Mouse (Mus musculus) CH12.LX (cell line): ENCODE data around the gene Znrd1as. TPM values are rescaled to one million over a fixed set of nuclear protein-coding genes. Genes with fewer than 3 reads are reported as not detected.

Experiments
- DNase-seq: peaks from one replicate; pipeline ENCODE4 v3.0.0-alpha.2; 2013; ENCODE audit errors: extremely low read depth
- H3K27ac ChIP-seq: 2 replicates; pipeline ENCODE4 v1.5.1; 2012; ENCODE audit warnings: low read depth, mild to moderate bottlenecking, control low read depth, moderate library complexity; ENCODE audit not compliant: insufficient read depth
- H3K27me3 ChIP-seq: replicated peaks from 2 replicates; pipeline ENCODE3; 2012; ENCODE audit warnings: inconsistent platforms
- H3K36me3 ChIP-seq, 2 experiments: replicated peaks in 1 of 2; 2 replicates each; pipeline versions ENCODE3 to v1.6.1; 2012; ENCODE audit warnings: inconsistent platforms in 1 of 2, low read length in 1 of 2, mild to moderate bottlenecking in 1 of 2, mixed read lengths in 1 of 2, moderate library complexity in 1 of 2; ENCODE audit not compliant: control insufficient read depth in 1 of 2, insufficient read depth in 1 of 2
- H3K4me1 ChIP-seq, 2 experiments: 2 replicates each; pipeline ENCODE4 v1.6.1; 2012; ENCODE audit warnings: inconsistent platforms in 1 of 2, moderate library complexity in 1 of 2; ENCODE audit not compliant: insufficient read depth in 2 of 2, control insufficient read depth in 1 of 2
- H3K4me2 ChIP-seq: 2 replicates; pipeline ENCODE4 v1.6.1; 2012; ENCODE audit warnings: low read depth, mild to moderate bottlenecking, control low read depth; ENCODE audit not compliant: poor library complexity, insufficient read depth, severe bottlenecking
- H3K4me3 ChIP-seq, 3 experiments: fragments of 150-350 bp in 1 of 3; sonication (generic) in 1 of 3; replicated peaks in 1 of 3; 2 replicates each; pipeline versions ENCODE3 to v1.5.1; 2011 to 2012; ENCODE audit warnings: low read depth in 2 of 3, low read length in 2 of 3, mild to moderate bottlenecking in 2 of 3, moderate library complexity in 2 of 3, control low read depth in 1 of 3, improper control_type of control experiment in 1 of 3, inconsistent platforms in 1 of 3, mixed read lengths in 1 of 3; ENCODE audit not compliant: poor library complexity in 1 of 3
- H3K79me2 ChIP-seq: replicated peaks from 2 replicates; pipeline ENCODE4 v1.6.1; 2012; ENCODE audit warnings: mild to moderate bottlenecking, moderate library complexity; ENCODE audit not compliant: control insufficient read depth, poor library complexity, insufficient read depth, severe bottlenecking; ENCODE audit errors: extremely low read depth
- H3K9ac ChIP-seq: 2 replicates; pipeline ENCODE4 v1.6.1; 2012; ENCODE audit warnings: low read depth, mild to moderate bottlenecking, control low read depth, moderate library complexity; ENCODE audit not compliant: insufficient read depth
- H3K9me3 ChIP-seq: replicated peaks from 2 replicates; pipeline ENCODE3; 2012; ENCODE audit warnings: low read length, inconsistent platforms, mixed read lengths
- CTCF ChIP-seq, 2 experiments: IDR thresholded peaks in 1 of 2; conservative IDR thresholded peaks in 1 of 2; 2 replicates each; pipeline ENCODE4 v1.5.1; 2011 to 2012; ENCODE audit warnings: low read depth in 2 of 2, low read length in 2 of 2, improper control_type of control experiment in 1 of 2, inconsistent platforms in 1 of 2, mild to moderate bottlenecking in 1 of 2, moderate library complexity in 1 of 2
- EP300 ChIP-seq: IDR thresholded peaks from 2 replicates; pipeline ENCODE4 v1.6.1; 2011; ENCODE audit warnings: low read length, improper control_type of control experiment
- GABPA ChIP-seq: IDR thresholded peaks from 2 replicates; pipeline ENCODE4 v1.6.1; 2012; ENCODE audit warnings: low read depth, low read length, improper control_type of control experiment, inconsistent platforms; ENCODE audit not compliant: insufficient replicate concordance
- IRF4 ChIP-seq: IDR thresholded peaks from 2 replicates; pipeline ENCODE4 v1.6.1; 2014; ENCODE audit warnings: low read depth, mild to moderate bottlenecking, inconsistent platforms, low read length, improper control_type of control experiment
- JUN ChIP-seq: IDR thresholded peaks from 2 replicates; pipeline ENCODE4 v1.6.1; 2011; ENCODE audit warnings: low read depth, mild to moderate bottlenecking, low read length, improper control_type of control experiment, moderate library complexity; ENCODE audit not compliant: insufficient read depth
- JUND ChIP-seq: conservative IDR thresholded peaks from 2 replicates; pipeline ENCODE4 v1.6.1; 2011; ENCODE audit warnings: low read depth, low read length, improper control_type of control experiment
- MAX ChIP-seq: IDR thresholded peaks from 2 replicates; pipeline ENCODE4 v1.6.1; 2011; ENCODE audit warnings: low read length, improper control_type of control experiment
- MAZ ChIP-seq: IDR thresholded peaks from 2 replicates; pipeline ENCODE4 v1.6.1; 2012; ENCODE audit warnings: low read depth, mild to moderate bottlenecking, inconsistent platforms, low read length, improper control_type of control experiment, moderate library complexity
- MEF2A ChIP-seq: IDR thresholded peaks from 2 replicates; pipeline ENCODE4 v1.6.1; 2014; ENCODE audit warnings: low read depth, mild to moderate bottlenecking, inconsistent platforms, low read length, improper control_type of control experiment, borderline replicate concordance
- MYC ChIP-seq: IDR thresholded peaks from 2 replicates; pipeline ENCODE4 v1.6.1; 2011; ENCODE audit warnings: low read depth, mild to moderate bottlenecking, improper control_type of control experiment, low read length
- NELFE ChIP-seq: IDR thresholded peaks from 2 replicates; pipeline ENCODE4 v1.6.1; 2011; ENCODE audit warnings: low read depth, low read length, improper control_type of control experiment
- SIN3A ChIP-seq: IDR thresholded peaks from 2 replicates; pipeline ENCODE4 v1.6.1; 2012; ENCODE audit warnings: low read length, improper control_type of control experiment, inconsistent platforms
- USF2 ChIP-seq: conservative IDR thresholded peaks from 2 replicates; pipeline ENCODE4 v1.6.1; 2011; ENCODE audit warnings: low read depth, low read length, improper control_type of control experiment
- ZMIZ1 ChIP-seq: IDR thresholded peaks from 2 replicates; pipeline ENCODE4 v1.6.1; 2012; ENCODE audit warnings: low read depth, mild to moderate bottlenecking, inconsistent platforms, low read length, improper control_type of control experiment
- ZNF384 ChIP-seq: IDR thresholded peaks from 2 replicates; pipeline ENCODE4 v1.6.1; 2012; ENCODE audit warnings: low read depth, low read length, improper control_type of control experiment, inconsistent platforms
- dilution Hi-C: fragments of 300-500 bp; cut with MboI; formaldehyde crosslinking; loops from 2 replicates; pipeline ENCODE4 v1.14.3; 2020; ENCODE audit warnings: low sequenced_read_pairs; ENCODE audit not compliant: extremely low pct_unique_long_range_greater_than_20kb, extremely low pct_ligation_motif_present
- in situ Hi-C: fragments of 300-500 bp; cut with MboI; formaldehyde crosslinking; loops from 3 replicates; pipeline ENCODE4 v1.14.3; 2019; ENCODE audit warnings: low sequenced_read_pairs, low pct_ligation_motif_present, low pct_unique_long_range_greater_than_20kb, mixed read lengths
- polyA plus RNA-seq: library from polyadenylated mRNA; unstranded; fragments of >175 nt; gene quantifications from 2 replicates; pipeline ENCODE4 v1.2.1, GENCODE M21; 2012; ENCODE audit warnings: low read depth; ENCODE audit not compliant: insufficient read length
- total RNA-seq, 2 experiments: library from RNA; depleted of rRNA; stranded (reverse); fragments of 300-350 nt in 1 of 2; fragments of >200 nt in 1 of 2; gene quantifications; 2 replicates each; pipeline ENCODE4 v1.2.3; 2012 to 2014

The Znrd1as gene
- total and polyA plus RNA-seq, 3 experiments = 8.1 to 9.3 (median 8.5) TPM

GRCm38 (mm10) chr17:36909802-36910201 lies 48.6 kb upstream of the Znrd1as start:
- Histone ChIP-seq H3K9me3 (no peaks in the 10 kb centered on the region), H3K4me2 (no peak overlapping the region), H3K9ac (no peak overlapping the region), H3K79me2 (no peaks in the 10 kb centered on the region), H3K36me3 (no peaks in the 10 kb centered on the region), H3K4me1 (peaks cover 4 to 8% of the 10 kb centered on the region in 2 experiments; a peak in 2 of 4 replicates), H3K27me3 (peaks cover 10% of the 10 kb centered on the region), H3K4me3 (no peak overlapping the region), H3K27ac (no peak overlapping the region)
- dilution Hi-C loops (no loop called here), in situ Hi-C loops (loop anchor here (10.0 kb wide), 2 partner anchors 85 to 295 kb away; partner anchors contain the start of gene Olfr94)
- TF ChIP-seq MYC = no peak
- TF ChIP-seq SIN3A = peak; percentile 44; the same call in 1 of the 2 replicates
- no peak for TF ChIP-seq GABPA
- no peak for TF ChIP-seq MAX
- no peak for TF ChIP-seq NELFE
- peak; percentile 40; the same call in 1 of the 2 replicates for TF ChIP-seq JUN
- peak; percentile 63; the same call in 1 of the 2 replicates for TF ChIP-seq EP300
- no peak for TF ChIP-seq ZNF384
- TF ChIP-seq JUND = peak; percentile 51
- TF ChIP-seq USF2 = no peak
- TF ChIP-seq MAZ = no peak
- TF ChIP-seq CTCF (conservative IDR thresholded peaks at IDR 0.05 in 1 of 2, IDR thresholded peaks at IDR 0.05 in 1 of 2; ENCODE audit: low read depth in 2 of 2, low read length in 2 of 2) = no peak
- TF ChIP-seq ZMIZ1 = no peak
- no peak for TF ChIP-seq MEF2A
- TF ChIP-seq IRF4 = peak; percentile 47; the same call in 1 of the 2 replicates
- peak; percentile 14 for DNase-seq

- no peak for TF ChIP-seq GABPA
- Histone ChIP-seq H3K79me2 (no peaks in the 10 kb centered on the region), H3K4me3 (no peak overlapping the region), H3K27me3 (peaks cover 6% of the 10 kb centered on the region), H3K4me2 (no peak overlapping the region), H3K9ac (no peak overlapping the region), H3K36me3 (no peaks in the 10 kb centered on the region), H3K9me3 (no peaks in the 10 kb centered on the region), H3K4me1 (peaks cover 4 to 9% of the 10 kb centered on the region in 2 experiments; a peak in 2 of 4 replicates), H3K27ac (no peak overlapping the region)
- DNase-seq = no peak
- dilution Hi-C loops = no loop called here
- in situ Hi-C loops = loop anchor here (10.0 kb wide), 2 partner anchors 83 to 293 kb away; partner anchors contain the start of gene Olfr94
Observed at GRCm38 (mm10) chr17:36912031-36912430, 46.4 kb upstream of the Znrd1as start.
